Mouse (Mus musculus) left cerebral cortex, adult 8-10 months (tissue): ENCODE data around the gene Ube3c. TPM values are rescaled to one million over a fixed set of nuclear protein-coding genes. Genes with fewer than 3 reads are reported as not detected.

Source experiments
- DNase-seq, 2 experiments: peaks; one replicate each; pipeline ENCODE4 v3.0.0; 2022; ENCODE audit warnings: low spot score in 2 of 2
- total RNA-seq, 4 experiments: library from RNA; stranded (reverse); gene quantifications; 2 replicates each; pipeline ENCODE4 v1.2.4; 2022

Gene Ube3c
- total RNA-seq, 4 experiments from 2014 or later, result 62.9 to 69.4 (median 65.8) TPM

DNA sequence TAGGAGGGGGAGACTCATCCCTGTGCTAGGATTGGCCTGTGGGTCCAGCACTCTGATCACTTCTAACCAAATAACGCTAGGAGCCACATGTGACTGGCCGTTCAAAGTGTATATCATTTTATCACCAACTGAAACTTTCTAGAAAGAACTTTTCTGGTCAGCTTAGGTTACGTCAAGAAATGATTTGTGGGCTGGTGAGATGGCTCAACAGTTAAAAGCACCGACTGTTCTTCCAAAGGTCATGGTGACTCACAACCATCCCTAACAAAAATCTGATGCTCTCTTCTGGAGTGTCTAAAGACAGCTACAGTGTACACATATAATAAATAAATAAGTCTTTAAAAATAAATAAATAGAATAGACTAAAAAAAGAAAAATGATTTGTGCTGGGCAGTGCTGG lies 103.5 kb downstream of the Ube3c start:
- DNase-seq, result no peak

DNA sequence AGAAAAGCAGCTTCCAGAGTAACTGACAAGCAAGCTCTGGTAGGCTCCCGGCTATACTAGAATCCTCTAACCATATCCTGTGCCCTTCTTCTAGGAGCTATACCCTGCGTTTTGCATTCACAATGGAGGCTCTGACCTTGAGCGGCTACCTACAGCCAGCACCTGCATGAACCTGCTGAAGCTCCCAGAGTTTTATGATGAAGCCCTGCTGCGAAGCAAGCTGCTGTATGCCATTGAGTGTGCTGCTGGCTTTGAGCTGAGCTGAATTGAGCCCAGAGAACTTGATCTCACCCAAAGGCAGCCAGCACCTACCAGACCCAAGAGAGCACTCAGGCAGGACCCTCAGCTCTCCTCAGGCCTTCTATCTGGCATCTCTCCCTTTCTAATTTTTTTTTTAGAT lies 105.3 kb downstream of the Ube3c start:
- DNase-seq, result no peak

DNA sequence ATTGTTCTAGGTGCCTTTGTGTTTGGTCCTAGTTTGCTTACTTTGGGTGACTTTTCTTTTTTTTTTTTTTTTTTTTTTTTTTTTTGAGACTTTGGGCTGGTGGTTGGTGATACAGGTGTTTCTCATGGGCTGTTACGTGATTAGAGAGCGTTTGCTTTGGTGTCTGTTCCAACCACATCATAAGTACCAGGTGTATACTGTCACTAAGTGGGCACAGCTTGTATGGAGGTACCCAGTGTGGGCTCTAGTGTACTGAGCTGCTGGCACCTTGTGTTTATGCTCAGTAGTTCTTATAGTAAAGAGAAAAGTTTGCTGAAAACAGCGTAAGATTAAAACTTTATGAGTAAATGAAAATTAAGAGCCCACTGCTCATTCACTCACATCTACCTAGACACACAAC lies 107.4 kb downstream of the Ube3c start:
- DNase-seq, result no peak

DNA sequence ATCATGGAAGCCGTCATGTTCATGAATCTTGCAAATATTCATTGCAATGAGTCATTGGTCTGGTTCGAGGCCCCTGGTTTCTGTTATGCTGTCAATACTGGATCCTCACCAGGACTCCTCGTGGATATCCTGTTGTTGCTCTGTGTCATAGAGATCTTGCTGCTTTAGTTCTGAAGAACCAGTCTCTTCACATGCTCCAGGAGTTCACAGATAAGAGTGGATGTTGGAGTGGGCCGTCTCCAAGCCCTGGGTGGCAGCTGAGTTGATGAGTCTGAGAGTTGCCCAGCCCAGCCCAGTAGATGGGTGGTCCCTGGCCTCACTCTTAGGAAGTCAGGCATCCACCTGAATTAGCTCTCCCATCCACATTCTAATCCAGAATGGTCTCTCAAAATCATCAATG lies 116.0 kb downstream of the Ube3c start:
- no peak for DNase-seq

DNA sequence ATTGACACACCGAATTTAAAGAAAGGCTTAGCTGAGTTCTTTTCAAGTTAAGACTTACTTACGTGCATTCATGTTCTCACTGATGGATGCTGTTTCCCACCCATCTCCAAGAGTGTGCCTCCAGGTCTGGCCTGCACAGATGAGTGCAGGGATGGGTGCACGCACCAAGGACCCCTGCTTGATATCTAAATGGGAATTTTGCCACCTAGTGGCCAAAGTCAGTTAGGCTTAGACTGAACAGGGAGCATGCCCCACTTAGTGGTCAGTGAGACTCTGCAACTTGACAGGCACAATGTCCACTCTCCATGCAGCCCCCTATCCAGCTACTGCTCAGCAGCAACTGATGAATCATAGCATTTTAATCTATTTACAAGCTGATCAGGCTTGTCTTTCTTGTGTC lies 118.6 kb downstream of the Ube3c start:
- no peak for DNase-seq

DNA sequence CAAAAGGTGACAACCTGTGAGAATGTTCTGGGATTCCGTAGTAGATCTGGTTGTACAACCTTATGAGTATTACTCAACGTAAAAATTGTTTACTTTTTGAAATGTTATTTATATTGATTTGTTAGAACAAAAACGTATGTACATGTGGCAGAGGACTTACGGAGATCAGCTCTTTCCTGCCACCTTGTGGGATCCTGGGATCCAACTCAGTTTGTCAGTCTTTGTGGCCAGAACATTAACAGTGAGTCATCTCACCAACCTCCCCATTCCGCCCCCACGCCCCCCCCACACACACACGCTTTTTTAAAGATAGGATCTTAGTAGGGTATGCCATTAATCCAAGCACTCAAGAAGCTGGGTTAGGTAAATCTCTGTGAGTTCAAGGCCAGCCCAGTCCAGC lies 119.3 kb downstream of the Ube3c start:
- DNase-seq, result no peak

DNA sequence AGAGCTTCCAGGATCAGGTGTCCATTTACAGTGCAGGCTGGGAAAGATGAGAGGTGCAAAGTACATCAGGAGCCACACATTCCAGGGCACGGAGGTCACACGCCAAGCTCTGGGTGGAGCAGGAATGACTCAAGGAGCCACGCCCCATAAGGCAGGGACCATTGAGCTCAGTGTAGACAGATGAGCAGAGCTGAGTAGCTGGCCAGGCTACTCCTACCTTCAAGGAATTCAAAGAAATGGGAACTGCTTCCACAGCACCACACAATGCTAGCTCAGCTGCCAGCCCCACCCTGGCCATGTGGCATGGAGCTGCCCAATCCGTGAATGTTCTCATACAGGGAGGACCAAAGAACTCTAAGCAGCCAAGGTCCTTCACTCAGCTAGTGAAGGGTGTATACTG lies 129.5 kb downstream of the Ube3c start:
- no peak for DNase-seq

DNA sequence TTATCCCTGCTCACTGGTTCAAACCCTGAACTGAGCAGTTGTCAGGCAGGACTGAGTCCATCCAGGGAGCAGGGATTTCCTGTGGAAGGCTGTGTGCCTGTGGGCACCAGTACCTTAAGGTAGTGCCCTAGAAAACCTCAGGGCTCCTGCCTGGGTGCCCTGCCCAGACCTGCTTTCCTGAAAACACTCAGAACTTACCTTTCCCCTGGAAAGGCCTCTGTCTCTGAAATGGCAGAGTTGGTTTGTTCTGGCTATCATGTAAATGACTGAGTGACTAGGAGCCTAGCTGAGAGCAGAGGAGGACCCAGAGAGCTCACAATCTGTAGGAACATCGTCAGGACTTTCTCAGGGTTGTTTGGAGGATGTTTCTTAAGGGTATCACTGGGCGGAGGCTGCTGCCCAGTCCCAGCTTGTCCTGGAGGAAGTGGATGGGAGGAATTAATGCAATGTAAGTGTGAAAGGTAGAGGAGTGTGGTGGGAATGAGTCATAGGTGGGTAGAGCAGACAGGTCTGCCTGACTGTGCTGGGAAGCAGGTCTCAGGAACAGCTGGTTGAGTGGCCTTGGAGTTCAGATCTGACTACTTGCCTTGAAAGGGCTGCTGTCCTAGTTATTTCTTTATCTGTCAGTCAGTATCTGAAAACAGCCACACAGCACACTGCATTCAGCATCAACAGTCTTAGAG lies 130.6 kb downstream of the Ube3c start:
- DNase-seq, result no peak

DNA sequence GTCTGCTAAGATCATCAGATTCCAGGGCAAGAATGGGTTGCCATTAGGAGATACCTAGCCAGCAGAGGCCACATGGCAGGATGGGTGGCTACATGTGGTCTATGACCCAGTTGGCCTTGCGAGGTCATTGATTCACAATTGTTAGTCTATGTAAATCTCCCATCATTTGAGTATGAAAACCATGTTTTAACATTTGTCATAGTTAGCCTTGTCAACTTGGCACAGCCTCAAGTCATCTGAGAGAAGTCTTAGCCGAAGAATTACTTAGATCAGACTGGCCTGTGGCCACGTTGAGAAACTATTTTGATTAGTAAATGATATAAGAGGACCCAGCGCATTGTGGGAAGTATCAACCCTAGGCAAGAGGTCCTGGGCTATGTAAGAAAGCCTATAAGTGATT lies 138.2 kb downstream of the Ube3c start:
- DNase-seq, result no peak

DNA sequence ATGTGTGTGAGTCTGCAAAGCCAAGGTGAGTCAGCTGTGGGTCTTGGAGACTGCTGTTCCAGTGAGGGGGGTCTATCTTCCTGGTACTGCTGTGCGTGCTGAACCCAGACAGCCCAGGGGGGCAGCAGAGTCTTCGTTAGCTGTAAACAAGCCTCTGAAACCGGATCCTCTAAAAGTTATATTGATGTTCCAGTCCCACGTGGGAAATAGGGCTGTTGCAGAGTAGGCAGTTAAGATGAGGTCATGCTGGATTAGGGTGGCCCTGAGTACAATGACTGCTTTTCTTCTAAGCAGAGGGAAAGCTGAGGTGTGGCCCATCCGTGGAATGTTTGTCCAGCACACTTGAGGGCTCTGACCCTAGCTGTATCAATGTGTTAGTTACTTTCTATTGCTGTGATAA lies 139.2 kb downstream of the Ube3c start:
- no peak for DNase-seq

DNA sequence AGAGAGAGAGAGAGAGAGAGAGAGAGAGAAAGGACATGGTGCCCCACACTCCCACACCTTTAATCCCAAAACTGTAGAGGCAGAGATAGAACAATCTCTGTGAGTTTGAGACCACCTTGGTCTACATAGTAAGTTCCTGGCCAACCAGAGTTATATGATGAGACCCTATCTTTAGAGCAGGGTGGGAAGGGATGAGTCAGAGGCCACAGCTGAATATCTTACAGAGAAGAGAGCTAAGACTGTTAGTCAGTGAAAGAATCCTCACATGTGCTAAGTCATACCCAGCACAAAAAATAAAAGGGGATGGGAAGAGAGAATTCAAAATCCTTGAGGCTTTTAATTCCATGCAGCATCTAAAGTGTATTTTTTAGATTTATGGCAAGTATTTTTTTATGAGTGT lies 142.6 kb downstream of the Ube3c start:
- DNase-seq, result peak in 1 of 2 experiments; percentile 26

DNA sequence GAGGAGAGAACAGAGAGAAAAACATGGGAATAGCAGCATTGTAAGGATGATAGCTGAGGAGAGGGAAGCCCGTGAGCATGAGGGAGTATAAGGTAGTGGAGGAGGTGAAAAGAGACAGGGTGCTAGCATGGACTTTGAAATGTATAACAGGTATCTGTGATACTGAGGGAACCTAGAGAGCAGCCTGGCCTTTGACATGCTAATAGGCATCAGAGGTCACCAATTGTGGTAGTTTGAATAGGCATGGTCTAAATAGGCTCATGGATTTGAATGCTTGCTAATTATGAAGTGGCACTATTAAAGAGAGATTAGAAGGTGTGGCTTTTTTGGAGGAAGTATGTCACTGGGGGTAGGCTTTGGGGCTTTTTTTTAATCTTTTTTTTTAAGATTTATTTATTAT lies 143.9 kb downstream of the Ube3c start:
- no peak for DNase-seq

DNA sequence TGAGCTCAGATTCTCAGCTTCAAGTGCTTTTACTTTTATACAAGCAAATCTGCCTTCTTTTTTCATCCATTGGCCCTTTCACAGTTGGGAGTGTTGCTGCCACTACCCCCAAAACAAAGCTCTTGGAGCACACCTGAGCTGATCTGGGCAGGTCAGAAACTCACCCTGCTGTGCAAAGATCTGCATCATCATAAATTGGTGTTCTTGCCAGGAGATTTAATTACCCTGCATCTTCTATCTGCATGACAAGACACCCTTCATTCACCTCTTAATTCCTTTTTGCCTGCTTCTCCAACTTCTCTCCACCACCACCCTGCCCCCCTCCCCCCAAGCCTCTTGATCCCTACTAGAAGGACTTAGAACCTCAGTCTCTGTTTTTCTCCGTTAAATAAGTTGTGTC lies 152.1 kb downstream of the Ube3c start:
- DNase-seq, result no peak

DNA sequence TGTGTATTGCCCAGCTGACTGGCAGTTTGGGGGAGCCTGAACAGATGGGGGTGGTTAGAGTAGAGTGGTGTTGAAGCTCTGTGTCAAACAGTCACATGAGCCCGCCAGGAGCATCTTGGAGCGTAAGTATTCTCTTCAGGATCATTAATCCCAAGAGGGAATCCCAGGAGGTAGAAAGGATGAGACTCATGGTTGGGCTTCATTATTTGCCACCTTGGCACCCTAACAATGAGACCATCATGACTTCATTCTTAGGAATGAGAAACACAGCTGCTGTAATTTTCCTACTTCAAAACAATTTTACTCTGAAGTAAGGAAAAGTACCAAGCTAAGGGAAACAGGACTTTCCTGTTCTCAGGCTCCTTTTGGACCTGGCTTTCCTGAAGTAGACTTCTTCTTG lies 156.3 kb downstream of the Ube3c start:
- no peak for DNase-seq

Other genes with a start within 250 kb of the Ube3c start
- gene Lmbr1, start 190.9 kb upstream of the Ube3c start, total RNA-seq, result 10 to 100 TPM; 28.6 to 37.1 (median 32.1) TPM
- 10 to 100 TPM; 25.1 to 28.9 (median 26.8) TPM for gene Nom1, start 134.6 kb upstream of the Ube3c start, total RNA-seq
- not detected for gene Mnx1, start 90.8 kb upstream of the Ube3c start, total RNA-seq
- gene Dnajb6, start 166.4 kb downstream of the Ube3c start, total RNA-seq, result 100 to 1,000 TPM; 157 to 173 (median 166) TPM
- gene Gm5129, start 166.7 kb downstream of the Ube3c start, total RNA-seq, result not detected